Mouse (Mus musculus): Measurements from ENCODE around the gene 4930502E18Rik.

GRCm38 (mm10) chrX:53715942-53716322, 8.7 kb upstream of the 4930502E18Rik start:
- TF ChIP-seq CTCF (IDR thresholded peaks at IDR 0.05; ENCODE audit: insufficient read depth, low read length) (no peak), POLR2A (IDR thresholded peaks at IDR 0.05; ENCODE audit: borderline replicate concordance, extremely low read depth, low read depth, low read length) (no peak)
